Mouse (Mus musculus) megakaryocyte progenitor cell, adult 5-6 weeks (primary cell): Measurements from ENCODE around the gene Naa20. TPM values are rescaled to one million over a fixed set of nuclear protein-coding genes. Genes with fewer than 3 reads are reported as not detected.
"Not testable (repeated sequence)": the region's sequence is repeated elsewhere in the genome, so short reads cannot be mapped to it uniquely, and the experiment has no call there.

Experiments used
- ATAC-seq: replicated peaks from 2 replicates; pipeline ENCODE4 v1.8.0; 2016; ENCODE audit warnings: mild to moderate bottlenecking, moderate TSS enrichment, inconsistent platforms; ENCODE audit not compliant: poor library complexity
- total RNA-seq, 2 experiments: library from RNA; stranded (forward) in 1 of 2; stranded (reverse) in 1 of 2; fragments of 157-497, 149-512 nt in 1 of 2; fragments of 200-1000 nt in 1 of 2; gene quantifications; 2 replicates each; pipeline versions ENCODE4 v1.2.3 to v1.2.4; 2015 to 2017

Gene Naa20
- total RNA-seq, 2 experiments from 2014 or later: 67.3 to 96.1 TPM

GRCm38 (mm10) chr2:145884036-145884912 lies 17.6 kb upstream of the Naa20 start:
- no peak for ATAC-seq

GRCm38 (mm10) chr2:145884913-145885785 lies 16.8 kb upstream of the Naa20 start:
- no peak for ATAC-seq

DNA sequence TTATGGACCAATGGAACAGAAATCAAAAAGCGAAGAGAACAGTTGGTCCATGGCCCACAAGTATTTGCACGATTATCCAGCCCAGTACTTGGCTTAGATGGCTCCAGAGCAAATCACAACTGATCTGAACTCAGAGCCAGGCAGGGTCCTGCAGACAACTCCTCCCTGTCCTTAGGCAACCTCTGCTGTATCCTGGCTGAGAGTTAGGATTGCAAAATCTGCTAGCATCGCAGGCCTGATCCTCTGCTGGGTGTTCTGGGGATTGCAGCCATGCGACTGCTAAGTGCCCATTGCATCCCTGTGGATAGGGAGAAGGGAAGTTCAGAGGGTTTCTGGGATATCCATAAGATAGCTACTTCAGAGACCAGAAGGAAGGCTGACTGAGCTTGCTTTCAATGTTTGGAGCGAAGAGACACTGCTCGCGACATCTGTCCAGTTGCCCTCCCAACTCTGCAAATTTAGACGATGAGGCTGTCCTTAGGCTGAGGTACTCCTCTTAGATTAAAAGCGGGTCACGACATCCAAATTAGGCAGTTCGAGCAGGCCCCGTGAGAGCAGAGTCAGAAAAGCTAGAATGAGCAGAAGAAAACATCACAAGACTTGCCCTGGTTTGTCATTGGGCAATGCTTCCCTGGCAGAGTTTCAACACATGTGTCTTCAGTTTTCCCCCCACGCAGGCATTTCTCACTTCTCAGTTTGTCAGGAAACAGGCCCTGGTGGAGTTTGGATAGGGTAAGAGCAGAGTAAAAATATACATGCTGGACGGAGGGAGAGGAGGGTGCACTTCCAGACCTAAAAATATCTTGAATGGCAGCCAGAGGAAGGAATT lies 13.7 kb upstream of the Naa20 start:
- ATAC-seq: peak; percentile 90

DNA sequence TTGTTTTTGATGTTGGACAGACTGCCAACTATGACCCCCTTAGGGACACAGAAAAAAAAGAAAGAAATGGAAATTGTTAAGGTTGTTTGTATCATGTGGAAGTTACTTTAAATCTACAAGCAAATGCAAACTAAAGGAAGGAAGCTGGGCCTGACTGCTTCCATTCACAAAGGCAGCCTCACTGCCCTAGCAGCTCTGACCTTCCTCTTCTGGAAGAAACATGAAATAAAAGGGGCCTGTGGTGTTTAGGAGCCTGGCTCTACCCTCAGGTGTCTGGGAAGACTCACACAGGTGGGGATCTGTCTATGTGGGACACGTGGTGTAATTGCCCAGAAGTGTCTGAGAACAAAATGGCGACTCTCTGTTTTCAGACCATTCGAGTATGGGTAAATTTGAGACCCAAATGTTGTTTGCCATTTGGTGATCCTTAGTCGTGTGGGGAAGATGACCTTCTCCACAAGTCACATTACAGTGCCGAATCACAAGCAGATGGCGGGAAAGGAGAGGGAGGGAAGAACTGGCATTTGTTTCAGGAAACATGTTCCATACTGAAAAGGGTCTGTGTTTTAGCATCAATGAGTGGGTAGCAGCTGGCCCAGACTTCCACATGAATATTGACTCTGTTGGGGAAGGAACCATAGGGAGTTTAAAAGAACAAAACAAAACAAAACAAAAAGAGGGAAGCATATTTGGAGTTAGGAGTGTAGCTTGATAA lies 13.0 kb upstream of the Naa20 start:
- peak; percentile 14 for ATAC-seq

DNA sequence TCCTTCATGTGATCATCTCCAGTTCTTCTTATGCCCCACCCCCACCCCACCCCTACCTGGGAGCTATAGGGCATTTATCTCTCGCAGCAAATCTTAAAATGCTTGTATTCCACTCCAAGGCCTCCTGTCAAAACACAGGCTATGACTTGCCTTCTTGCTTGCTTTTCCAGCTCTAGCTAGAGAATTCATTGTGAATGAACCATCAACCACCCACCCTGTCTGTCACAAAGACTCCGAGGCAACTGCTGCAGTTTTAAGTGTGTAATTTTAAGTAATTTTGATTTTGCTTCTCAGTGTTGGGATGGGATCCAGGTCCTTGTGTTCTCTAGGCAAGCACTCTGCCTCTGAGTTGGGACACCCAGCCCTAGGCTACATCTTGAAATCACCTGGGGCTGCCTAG lies 11.3 kb upstream of the Naa20 start:
- no peak for ATAC-seq

DNA sequence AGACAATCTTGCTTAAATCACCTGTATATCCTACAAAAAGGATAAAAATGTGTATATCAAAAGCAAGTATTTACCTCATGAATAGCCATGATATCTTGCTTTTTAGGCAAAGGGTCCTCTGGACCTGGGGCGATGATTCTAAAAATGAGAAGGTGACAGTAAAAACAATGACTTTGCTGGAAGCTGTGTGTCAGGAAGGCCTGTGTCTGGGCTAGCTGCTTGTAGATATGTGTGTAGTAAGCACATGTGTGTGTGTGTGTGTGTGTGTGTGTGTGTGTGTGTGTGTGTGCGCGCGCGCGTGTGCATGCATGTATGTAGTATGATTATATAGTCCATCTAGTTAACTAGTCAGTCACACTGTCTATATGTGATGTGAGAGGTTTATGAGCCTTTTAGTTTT lies 8.1 kb upstream of the Naa20 start:
- ATAC-seq: no peak

- no peak for ATAC-seq
Measured at GRCm38 (mm10) chr2:145898106-145898505, 3.8 kb upstream of the Naa20 start.

DNA sequence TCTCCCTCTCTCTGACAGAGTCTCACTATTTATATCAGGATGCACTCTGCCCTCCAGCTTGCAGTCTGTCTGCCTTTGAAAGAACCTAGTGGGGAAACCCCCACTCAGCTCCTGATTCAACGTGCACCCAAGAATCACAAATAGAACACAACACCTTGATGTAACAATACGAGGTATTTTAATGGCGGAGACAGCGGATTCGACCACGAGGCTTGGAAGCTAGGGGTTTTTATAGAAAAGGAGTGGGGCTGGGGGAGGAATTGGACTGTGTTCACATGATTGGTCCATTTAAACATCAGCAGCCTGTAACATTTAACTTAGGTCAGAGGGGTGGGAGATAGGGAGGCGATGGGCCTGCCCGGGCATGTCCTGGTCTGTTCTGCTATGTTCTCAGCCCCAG lies 1.6 kb upstream of the Naa20 start:
- not testable (repeated sequence) for ATAC-seq

GRCm38 (mm10) chr2:145903061-145903901 lies 1.4 kb downstream of the Naa20 start:
- ATAC-seq: peak; percentile 99

- 0 out of 2 replicates have a peak, but pooled peaks have one; percentile 14 for ATAC-seq
Measured at GRCm38 (mm10) chr2:145903983-145904616, 2.2 kb downstream of the Naa20 start.

- ATAC-seq: no peak
Measured at GRCm38 (mm10) chr2:145905156-145905555, 3.3 kb downstream of the Naa20 start.

DNA sequence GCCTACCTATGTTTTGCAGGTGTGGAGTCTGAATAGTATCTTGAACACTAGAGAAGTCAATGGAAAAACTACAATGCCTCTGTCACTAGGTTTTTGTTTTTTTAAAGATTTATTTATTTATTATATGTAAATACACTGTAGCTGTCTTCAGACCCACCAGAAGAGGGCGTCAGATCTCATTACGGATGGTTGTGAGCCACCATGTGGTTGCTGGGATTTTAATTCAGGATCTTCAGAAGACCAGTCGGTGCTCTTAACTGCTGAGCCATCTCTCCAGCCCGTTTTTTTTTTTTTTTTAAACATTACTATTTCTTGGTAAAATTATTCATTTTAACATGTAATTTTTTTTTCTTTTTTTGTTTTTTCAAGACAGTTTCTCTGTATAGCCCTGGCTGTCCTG lies 4.0 kb downstream of the Naa20 start:
- ATAC-seq: not testable (repeated sequence)

DNA sequence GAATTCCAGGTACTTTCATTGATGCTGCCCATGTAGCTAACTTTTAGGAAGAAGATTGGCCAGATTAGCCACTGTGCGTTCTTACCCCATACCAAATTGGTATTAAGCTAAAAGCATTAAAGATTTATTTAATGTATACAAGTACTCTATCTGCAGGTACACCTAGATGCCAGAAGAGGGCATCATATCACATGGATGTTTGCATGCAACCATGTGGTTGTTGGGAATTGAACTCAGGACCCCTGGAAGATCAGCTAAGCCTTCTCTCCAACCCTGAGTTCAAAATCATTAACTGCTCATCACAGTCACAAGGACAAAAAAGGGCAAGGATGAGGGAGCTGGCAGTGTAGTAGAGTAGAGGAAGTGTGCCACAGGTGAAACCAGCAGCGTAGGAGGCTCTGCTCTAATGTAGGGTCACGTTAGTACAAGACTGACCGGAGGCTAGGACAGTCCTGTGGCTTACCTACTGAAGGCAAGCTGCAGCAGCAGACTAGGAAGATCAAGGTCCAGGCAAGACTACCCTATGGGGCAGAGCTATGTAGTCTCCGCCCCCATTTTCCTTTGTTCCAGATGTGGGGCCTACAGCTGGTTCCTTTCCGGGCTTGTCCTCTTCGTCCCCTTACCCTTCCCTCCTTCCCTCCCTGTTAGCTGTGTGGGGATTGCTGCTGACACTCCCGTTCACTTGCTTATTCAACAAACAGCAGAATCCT lies 19.2 kb downstream of the Naa20 start:
- ATAC-seq: peak; percentile 60

DNA sequence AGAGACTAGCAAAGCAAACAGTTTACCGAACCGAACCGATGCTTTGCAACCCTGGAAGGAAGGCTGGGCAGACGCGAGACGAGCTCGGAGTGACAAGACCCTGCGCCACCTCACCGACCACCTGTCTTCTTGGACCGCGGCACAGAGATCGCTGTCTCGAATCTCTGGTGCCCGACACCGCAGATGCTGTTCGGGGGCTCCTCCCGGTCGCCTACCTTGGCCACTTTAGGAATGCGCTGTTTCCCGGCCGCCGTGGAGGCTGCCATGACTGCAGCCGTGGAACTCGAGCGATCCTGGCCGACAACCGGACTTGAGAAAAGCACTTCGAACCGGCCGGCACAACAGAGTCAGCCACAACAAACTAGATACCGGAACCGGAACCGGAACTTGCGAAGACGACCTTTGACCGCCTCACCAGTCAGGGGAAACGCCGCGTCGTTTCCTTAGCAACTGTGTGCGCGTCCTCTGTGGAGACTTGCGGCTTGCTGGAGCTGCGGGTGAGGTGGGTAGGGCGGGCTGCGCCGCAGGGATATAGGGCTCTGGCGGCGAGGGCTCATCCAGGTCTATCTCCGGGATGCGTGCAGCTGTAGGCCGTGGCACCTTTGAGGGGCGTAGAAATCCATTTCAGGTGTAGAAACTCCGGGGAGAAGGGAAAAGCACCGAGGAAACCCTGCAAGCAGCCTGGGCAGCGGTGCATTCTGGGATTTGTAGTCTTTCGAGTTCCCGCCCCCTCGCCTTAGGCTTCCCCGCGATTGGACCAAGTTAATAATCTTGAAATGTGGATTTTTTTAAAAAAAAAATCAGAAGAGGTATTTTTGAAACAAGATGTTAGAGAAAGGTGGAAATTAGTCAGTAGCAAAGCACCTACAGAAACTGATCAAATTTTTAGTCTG lies 32.7 kb downstream of the Naa20 start, which contains the start of the genes Cfap61 and Crnkl1:
TSS of gene Cfap61 (plus strand) at position 446 of the 893 bp plus-strand sequence.
TSS of gene Crnkl1 (minus strand) at position 676 of the 893 bp plus-strand sequence.
- peak; percentile 99 for ATAC-seq

DNA sequence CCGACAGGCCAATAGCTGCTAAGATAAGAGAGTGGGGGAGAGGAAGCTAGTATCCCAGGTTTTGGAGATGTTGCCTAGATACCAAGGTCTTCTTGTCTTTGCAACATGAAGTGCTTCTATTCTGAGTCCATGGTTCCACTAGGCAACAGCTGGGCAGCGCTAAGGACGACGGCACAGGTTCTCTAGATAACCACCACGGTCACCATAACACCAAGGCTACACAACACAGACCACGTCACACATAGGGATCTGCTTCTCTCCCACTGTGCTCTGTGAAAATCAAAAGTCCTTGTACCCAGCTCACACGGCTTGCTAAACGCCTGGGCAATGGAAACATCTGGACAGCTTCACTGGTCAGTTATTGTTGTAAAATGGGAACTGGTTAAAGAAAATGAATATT lies 35.1 kb downstream of the Naa20 start:
- no peak for ATAC-seq

DNA sequence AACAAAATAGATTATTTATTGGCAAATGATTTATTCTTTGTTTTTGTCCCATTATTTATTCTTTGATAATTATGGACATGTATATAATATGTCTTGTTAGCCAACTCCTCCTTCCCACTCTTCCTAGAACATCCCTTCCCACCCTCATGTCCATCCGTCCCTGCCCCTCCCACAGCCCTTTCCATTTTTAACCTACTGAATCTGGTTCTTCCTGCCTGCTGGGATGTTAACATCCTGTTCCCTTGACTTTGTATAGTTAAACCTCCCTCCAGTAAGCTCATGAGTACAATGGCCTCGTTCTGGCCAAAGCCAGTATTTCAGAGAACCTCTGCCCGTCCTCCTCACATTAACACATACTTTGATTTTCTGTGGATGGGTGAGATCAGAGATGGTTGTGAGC lies 39.5 kb downstream of the Naa20 start:
- ATAC-seq: no peak

DNA sequence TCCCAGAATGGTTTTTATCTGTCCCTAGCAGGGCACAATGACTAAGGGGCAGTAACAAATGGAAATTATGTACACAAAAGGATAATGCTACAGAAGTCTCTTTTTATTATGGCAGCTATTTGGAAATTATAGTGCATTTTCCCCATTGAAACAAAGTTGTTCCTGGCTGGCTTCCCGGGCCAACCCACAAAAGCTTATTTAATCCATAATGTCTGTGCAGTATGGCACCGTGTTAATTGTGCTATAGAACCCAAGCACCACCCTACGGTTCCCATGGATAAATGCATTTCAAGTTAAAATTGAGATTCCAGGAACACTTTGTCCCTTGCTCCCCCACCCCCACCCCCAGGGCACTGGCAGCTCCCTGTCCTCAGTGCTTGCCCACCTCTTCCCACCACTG lies 42.4 kb downstream of the Naa20 start:
- no peak for ATAC-seq
